Mouse (Mus musculus): Measurements from ENCODE around the gene Tmem199. TPM values are rescaled to one million over a fixed set of nuclear protein-coding genes. Genes with fewer than 3 reads are reported as not detected.

The Tmem199 gene
- polyA plus RNA-seq, 1 experiment from 2014 or later = 66.5 TPM

DNA sequence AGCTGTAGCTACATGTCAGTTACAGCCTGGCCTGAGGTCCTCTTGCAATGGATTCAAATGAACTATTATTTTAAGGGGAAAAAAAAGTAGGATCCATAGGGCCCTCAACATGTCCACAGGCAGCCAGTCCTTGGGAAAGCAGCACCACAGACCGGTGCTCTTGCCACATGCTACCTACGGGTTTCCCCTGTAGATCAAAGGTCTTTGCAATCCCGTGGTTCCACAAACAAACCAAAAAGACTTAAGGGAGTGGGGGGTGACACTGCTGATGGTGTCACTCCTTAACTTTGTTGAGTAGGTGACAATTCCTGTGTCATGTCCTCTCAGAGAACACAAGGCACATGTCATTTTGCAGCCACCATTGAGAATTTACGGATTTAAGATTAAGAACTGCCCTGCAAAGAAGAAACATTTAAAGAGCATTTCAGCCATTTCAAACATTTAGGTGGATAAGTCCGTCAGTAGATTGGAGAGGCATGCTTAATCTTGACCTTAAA is 37.6 kb upstream of the Tmem199 start:
- Histone ChIP-seq H3K4me2 (ENCODE audit: low read depth, severe bottlenecking) (peak overlapping the region; percentile 53), H3K27ac (replicated peaks; ENCODE audit: low read depth, low read length) (no peak overlapping the region), H3K9ac (ENCODE audit: low read length) (peak overlapping the region; percentile 67), H3K4me1 (ENCODE audit: control insufficient read depth, insufficient read depth, low read length) (peaks cover 8% of the 10 kb centered on the region; the same call in 1 of the 2 replicates), H3K9me3 (ENCODE audit: control insufficient read depth, low read length) (no peaks in the 10 kb centered on the region), H3K4me3 (ENCODE audit: low read depth, low read length) (peak overlapping the region; percentile 56), H3K36me3 (ENCODE audit: control insufficient read depth, insufficient read depth, low read length) (no peaks in the 10 kb centered on the region; the same call in 1 of the 2 replicates), H3K27me3 (ENCODE audit: control insufficient read depth, insufficient read depth, low read length) (no peaks in the 10 kb centered on the region)
- no peak for ATAC-seq (ENCODE audit: insufficient number of reproducible peaks, low FRiP score, low TSS enrichment, low read depth)
- 6% methylated on average over 5 of the region's 5 CpGs for WGBS
- DNase-seq (ENCODE audit: low spot score) = no peak

- Histone ChIP-seq H3K4me2 (ENCODE audit: low read depth, severe bottlenecking) (no peak overlapping the region), H3K27me3 (ENCODE audit: control insufficient read depth, insufficient read depth, low read length) (no peaks in the 10 kb centered on the region), H3K9ac (ENCODE audit: low read length) (no peak overlapping the region), H3K27ac (replicated peaks; ENCODE audit: low read depth, low read length) (no peak overlapping the region), H3K4me1 (ENCODE audit: control insufficient read depth, insufficient read depth, low read length) (peaks cover 8% of the 10 kb centered on the region; the same call in 1 of the 2 replicates), H3K9me3 (ENCODE audit: control insufficient read depth, low read length) (no peaks in the 10 kb centered on the region), H3K4me3 (ENCODE audit: low read depth, low read length) (no peak overlapping the region), H3K36me3 (ENCODE audit: control insufficient read depth, insufficient read depth, low read length) (peaks cover 2% of the 10 kb centered on the region; the same call in 1 of the 2 replicates)
- ATAC-seq (ENCODE audit: insufficient number of reproducible peaks, low FRiP score, low TSS enrichment, low read depth) (no peak), DNase-seq (ENCODE audit: low spot score) (no peak)
- WGBS = 78% methylated on average over 2 of the region's 2 CpGs
Observed at GRCm38 (mm10) chr11:78547718-78548460, 35.9 kb upstream of the Tmem199 start.

- no peak for DNase-seq (ENCODE audit: low spot score)
- Histone ChIP-seq H3K27ac (replicated peaks; ENCODE audit: low read depth, low read length) (no peak overlapping the region), H3K4me1 (ENCODE audit: control insufficient read depth, insufficient read depth, low read length) (peaks cover 8% of the 10 kb centered on the region; the same call in 1 of the 2 replicates), H3K9me3 (ENCODE audit: control insufficient read depth, low read length) (no peaks in the 10 kb centered on the region), H3K4me3 (ENCODE audit: low read depth, low read length) (no peak overlapping the region), H3K9ac (ENCODE audit: low read length) (no peak overlapping the region), H3K4me2 (ENCODE audit: low read depth, severe bottlenecking) (no peak overlapping the region), H3K36me3 (ENCODE audit: control insufficient read depth, insufficient read depth, low read length) (peaks cover 10% of the 10 kb centered on the region; the same call in 1 of the 2 replicates), H3K27me3 (ENCODE audit: control insufficient read depth, insufficient read depth, low read length) (no peaks in the 10 kb centered on the region)
- ATAC-seq (ENCODE audit: insufficient number of reproducible peaks, low FRiP score, low TSS enrichment, low read depth) = no peak
- 69% methylated on average over 8 of the region's 8 CpGs for WGBS
Observed at GRCm38 (mm10) chr11:78545181-78545580, 33.2 kb upstream of the Tmem199 start.

- no peak overlapping the region for H3K4me3 ChIP-seq (ENCODE audit: low read depth, low read length)
- peaks cover 8% of the 10 kb centered on the region; the same call in 1 of the 2 replicates for H3K4me1 ChIP-seq (ENCODE audit: control insufficient read depth, insufficient read depth, low read length)
- WGBS = 90% methylated on average over 7 of the region's 7 CpGs
- DNase-seq (ENCODE audit: low spot score) (no peak), ATAC-seq (ENCODE audit: insufficient number of reproducible peaks, low FRiP score, low TSS enrichment, low read depth) (no peak)
- no peak overlapping the region for H3K27ac ChIP-seq (replicated peaks; ENCODE audit: low read depth, low read length)
- no peaks in the 10 kb centered on the region for H3K27me3 ChIP-seq (ENCODE audit: control insufficient read depth, insufficient read depth, low read length)
- H3K9ac ChIP-seq (ENCODE audit: low read length) = no peak overlapping the region
- peaks cover 16% of the 10 kb centered on the region; the same call in 1 of the 2 replicates for H3K36me3 ChIP-seq (ENCODE audit: control insufficient read depth, insufficient read depth, low read length)
- H3K9me3 ChIP-seq (ENCODE audit: control insufficient read depth, low read length) = no peaks in the 10 kb centered on the region
- no peak overlapping the region for H3K4me2 ChIP-seq (ENCODE audit: low read depth, severe bottlenecking)
Observed at GRCm38 (mm10) chr11:78544449-78545111, 32.6 kb upstream of the Tmem199 start.

DNA sequence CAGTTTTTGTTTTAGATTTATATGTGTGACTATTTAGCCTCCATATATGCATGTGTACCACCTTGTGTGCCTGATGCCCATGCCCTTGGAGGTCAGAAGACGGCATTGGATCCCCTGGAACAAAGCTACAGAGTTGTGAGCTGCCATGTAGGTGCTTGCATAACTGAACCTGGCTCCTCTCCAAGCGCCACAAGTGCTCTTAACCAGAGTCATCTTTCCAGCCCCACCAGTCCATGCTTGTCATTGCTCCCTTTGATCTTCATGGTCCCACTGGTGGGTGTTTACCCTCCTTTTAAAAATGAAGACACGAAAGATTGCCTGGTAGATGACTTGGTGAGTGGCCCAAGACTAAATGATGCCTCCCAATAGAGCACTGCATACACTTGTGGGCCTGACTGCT is 28.4 kb upstream of the Tmem199 start:
- peaks cover 10% of the 10 kb centered on the region for H3K4me1 ChIP-seq (ENCODE audit: control insufficient read depth, insufficient read depth, low read length)
- DNase-seq (ENCODE audit: low spot score) = no peak
- H3K36me3 ChIP-seq (ENCODE audit: control insufficient read depth, insufficient read depth, low read length) = peaks cover 18% of the 10 kb centered on the region; the same call in 1 of the 2 replicates
- no peak overlapping the region for H3K27ac ChIP-seq (replicated peaks; ENCODE audit: low read depth, low read length)
- ATAC-seq (ENCODE audit: insufficient number of reproducible peaks, low FRiP score, low TSS enrichment, low read depth) = no peak
- no peaks in the 10 kb centered on the region for H3K27me3 ChIP-seq (ENCODE audit: control insufficient read depth, insufficient read depth, low read length)
- no peak overlapping the region for H3K4me3 ChIP-seq (ENCODE audit: low read depth, low read length)
- 92% methylated on average over 3 of the region's 3 CpGs for WGBS
- no peak overlapping the region for H3K9ac ChIP-seq (ENCODE audit: low read length)
- H3K4me2 ChIP-seq (ENCODE audit: low read depth, severe bottlenecking) = no peak overlapping the region
- H3K9me3 ChIP-seq (ENCODE audit: control insufficient read depth, low read length) = no peaks in the 10 kb centered on the region

GRCm38 (mm10) chr11:78536690-78537084 is 24.7 kb upstream of the Tmem199 start:
- no peaks in the 10 kb centered on the region for H3K27me3 ChIP-seq (ENCODE audit: control insufficient read depth, insufficient read depth, low read length)
- peaks cover 15% of the 10 kb centered on the region; the same call in 1 of the 2 replicates for H3K36me3 ChIP-seq (ENCODE audit: control insufficient read depth, insufficient read depth, low read length)
- DNase-seq (ENCODE audit: low spot score) (no peak), ATAC-seq (ENCODE audit: insufficient number of reproducible peaks, low FRiP score, low TSS enrichment, low read depth) (0 out of 2 replicates have a peak, but pooled peaks have one; percentile 4)
- H3K4me3 ChIP-seq (ENCODE audit: low read depth, low read length) = peak overlapping the region; percentile 79
- 3% methylated on average over 14 of the region's 14 CpGs for WGBS
- H3K9ac ChIP-seq (ENCODE audit: low read length) = peak overlapping the region; percentile 78
- H3K27ac ChIP-seq (replicated peaks; ENCODE audit: low read depth, low read length) = no peak overlapping the region
- peaks cover 17% of the 10 kb centered on the region for H3K4me1 ChIP-seq (ENCODE audit: control insufficient read depth, insufficient read depth, low read length)
- peak overlapping the region; percentile 83 for H3K4me2 ChIP-seq (ENCODE audit: low read depth, severe bottlenecking)
- H3K9me3 ChIP-seq (ENCODE audit: control insufficient read depth, low read length) = no peaks in the 10 kb centered on the region

DNA sequence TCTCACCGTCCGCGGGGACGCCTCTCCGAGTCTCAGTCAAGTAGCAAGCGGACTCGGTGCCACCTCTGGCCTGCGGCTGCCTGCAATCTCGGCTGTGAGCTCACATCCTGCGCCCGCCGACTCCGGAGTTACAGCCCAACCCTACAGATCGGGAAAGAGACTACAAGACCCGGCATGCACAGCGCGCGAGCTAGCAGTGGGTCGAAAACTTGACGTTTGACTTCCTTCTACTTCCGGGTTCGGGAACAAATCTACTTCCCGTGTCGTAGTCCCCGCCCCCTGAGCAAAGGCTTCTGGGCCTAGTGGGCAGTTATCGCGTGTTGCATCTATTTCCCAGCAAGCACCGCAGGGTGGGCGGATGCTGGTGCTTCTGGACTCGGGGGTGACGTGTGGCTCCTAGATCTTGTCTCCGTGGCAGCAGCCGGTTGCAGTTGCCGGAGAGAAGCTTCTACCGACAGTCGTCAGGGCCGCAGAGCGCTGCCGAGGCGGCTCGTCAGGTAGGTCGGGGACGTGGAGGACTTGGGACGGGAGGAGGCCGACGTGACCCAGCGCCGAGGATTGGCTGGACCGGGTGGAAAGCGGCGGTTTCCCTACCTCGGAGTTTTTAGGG is 24.2 kb upstream of the Tmem199 start, which contains the start of the genes Tnfaip1 and Ift20:
Gene Tnfaip1, minus strand, starts transcription at position 253 of the 610 bp plus-strand sequence.
Gene Ift20, plus strand, starts transcription at position 282 of the 610 bp plus-strand sequence.
- H3K4me3 ChIP-seq (ENCODE audit: low read depth, low read length) = peak within 1 kb of the TSS; percentile 79
- H3K36me3 ChIP-seq (ENCODE audit: control insufficient read depth, insufficient read depth, low read length) = peaks cover 15% of the 10 kb centered on the region; the same call in 1 of the 2 replicates
- H3K27me3 ChIP-seq (ENCODE audit: control insufficient read depth, insufficient read depth, low read length) = no peaks in the 10 kb centered on the region
- peak within 1 kb of the TSS; percentile 32 for H3K27ac ChIP-seq (replicated peaks; ENCODE audit: low read depth, low read length)
- peak; percentile 97 for ATAC-seq (ENCODE audit: insufficient number of reproducible peaks, low FRiP score, low TSS enrichment, low read depth)
- DNase-seq (ENCODE audit: low spot score) = peak; percentile 98
- 0% methylated on average over 52 of the region's 52 CpGs for WGBS
- H3K9me3 ChIP-seq (ENCODE audit: control insufficient read depth, low read length) = no peaks in the 10 kb centered on the region
- H3K4me1 ChIP-seq (ENCODE audit: control insufficient read depth, insufficient read depth, low read length) = peaks cover 17% of the 10 kb centered on the region
- peak within 1 kb of the TSS; percentile 78 for H3K9ac ChIP-seq (ENCODE audit: low read length)
- peak within 1 kb of the TSS; percentile 83 for H3K4me2 ChIP-seq (ENCODE audit: low read depth, severe bottlenecking)
